Mouse (Mus musculus) adrenal gland, adult 8-10 months (tissue): Measurements from ENCODE around the gene Tfip11. TPM values are rescaled to one million over a fixed set of nuclear protein-coding genes. Genes with fewer than 3 reads are reported as not detected.

ENCODE experiments used
- DNase-seq: peaks from one replicate; pipeline ENCODE4 v3.0.0; 2022
- total RNA-seq, 4 experiments: library from RNA; stranded (reverse); gene quantifications; 2 replicates each; pipeline ENCODE4 v1.2.4; 2022

Gene Tfip11
- total RNA-seq, 4 experiments from 2014 or later = 36.2 to 44.0 (median 38.9) TPM

DNA sequence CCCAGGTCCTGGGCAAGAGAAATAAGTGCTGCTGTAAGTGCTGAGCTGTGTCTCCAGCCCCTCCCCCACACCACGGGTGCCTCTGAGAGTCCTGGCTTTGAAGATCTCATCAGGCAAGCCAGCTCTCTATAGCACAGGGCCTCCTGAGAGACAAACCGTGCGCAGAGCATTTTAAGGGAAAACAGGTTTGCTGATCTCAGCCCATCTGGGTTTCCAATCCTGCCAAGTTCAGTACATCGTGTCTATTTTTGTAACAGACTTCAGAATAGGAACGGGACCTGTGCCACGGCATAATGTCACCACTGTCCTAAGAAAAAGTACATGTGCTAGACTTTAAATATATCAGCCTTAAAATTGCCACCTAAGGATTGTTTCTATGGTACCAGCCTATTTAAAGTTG, 5.2 kb upstream of the Tfip11 start:
- no peak for DNase-seq

DNA sequence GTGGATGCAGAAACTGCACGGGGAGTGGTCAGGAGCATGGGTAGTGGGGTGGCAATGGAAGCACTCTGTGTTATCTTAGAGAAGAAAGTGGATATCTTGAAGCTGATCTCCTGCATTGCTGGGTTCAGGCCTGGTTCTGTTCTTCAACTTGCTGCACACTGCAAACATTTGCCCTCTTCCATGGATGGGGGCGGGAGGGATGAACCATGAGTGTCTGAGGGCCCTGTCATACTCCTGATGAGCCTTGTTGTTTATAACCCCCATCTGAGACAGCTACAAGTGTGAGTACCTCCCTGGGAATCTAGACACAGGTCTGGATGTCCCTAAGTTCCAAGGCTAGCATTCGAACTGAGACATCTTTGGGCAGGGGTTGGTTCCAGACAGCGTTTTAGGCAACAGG, 4.8 kb upstream of the Tfip11 start:
- no peak for DNase-seq

GRCm38 (mm10) chr5:112323246-112323645, 2.9 kb upstream of the Tfip11 start:
- DNase-seq = peak; percentile 61

DNA sequence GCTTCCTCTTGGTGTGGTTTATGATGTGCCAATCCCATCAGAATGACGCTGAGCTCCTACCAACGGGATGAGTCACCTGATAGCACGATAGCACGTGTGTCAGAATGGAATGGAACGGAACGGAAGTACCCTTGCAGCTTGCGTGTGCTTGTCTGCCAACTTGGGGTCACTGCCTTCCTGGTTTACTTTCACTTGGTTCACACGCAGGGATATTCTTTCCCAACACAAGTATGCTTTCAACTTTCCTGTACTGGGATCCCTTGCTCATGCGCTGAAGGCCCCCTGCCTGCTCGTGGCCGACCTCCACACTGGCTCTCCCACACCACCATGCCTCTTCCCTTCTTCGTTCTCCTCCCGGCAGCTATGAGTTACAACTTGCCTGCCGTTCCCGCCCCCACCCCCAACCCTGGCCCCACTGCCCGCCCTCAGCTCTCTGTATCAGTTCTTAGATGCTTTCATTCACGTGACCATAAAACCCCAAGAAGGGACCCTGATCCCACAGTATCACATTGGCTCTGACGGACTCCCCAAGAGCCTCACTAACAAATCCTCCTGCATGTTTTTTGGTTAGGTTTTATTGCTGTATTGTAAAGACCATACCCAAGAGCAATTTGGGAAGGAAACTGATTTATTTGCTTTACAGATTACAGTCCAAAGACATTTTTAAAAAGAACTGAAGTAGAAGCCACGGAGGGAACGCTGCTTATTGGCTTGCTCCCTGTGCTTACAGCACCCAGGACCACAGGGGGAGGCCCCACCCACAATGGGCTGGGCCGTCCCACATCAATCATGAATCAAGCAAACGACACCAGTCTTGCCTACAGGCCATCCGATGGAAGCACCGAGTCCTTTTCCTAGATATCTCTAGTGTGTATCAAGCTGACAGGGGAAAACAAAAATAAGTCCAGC, 1.3 kb upstream of the Tfip11 start:
- DNase-seq = peak; percentile 74

DNA sequence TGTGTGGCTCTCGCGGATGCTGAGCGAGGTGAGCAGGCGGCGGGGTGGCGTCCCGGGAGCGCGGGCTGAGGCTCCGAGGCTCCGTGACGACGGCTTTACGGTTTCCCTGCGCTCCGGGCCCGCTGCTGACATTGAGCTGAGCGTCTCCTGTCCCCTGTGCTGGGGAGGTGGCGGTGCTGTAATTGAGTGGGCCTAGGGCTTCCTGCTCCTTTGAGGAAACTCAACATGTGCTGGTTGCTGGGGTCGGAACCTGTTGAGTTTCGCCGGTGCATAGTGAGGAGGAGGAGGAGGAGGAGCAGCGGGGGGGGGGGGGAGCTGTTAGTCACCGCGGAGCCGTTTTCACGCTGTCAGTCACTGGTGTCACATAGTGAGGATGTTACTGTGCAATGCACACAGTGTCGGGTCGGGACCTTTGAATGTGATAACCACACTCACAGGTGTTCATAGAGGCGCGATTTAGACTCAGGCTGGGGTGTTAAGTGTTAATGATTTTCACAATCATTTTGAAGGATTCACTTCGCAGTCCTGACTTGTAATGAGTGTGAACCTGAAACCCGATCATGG, 370 bp downstream of the Tfip11 start:
- no peak for DNase-seq

DNA sequence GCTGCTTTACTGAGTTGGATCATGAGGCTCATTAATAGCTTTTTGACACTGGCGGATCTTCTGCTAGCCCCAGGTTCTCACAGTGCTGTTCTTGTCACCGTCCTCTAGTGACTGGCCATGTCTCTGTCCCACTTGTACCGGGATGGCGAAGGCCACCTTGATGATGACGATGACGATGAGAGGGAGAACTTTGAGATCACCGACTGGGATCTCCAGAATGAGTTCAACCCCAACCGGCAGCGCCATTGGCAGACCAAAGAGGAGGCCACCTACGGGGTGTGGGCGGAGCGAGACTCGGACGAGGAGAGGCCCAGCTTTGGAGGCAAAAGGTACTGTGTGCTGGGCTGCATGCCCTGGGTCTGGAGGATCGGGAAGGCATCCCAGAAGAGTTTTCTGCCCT, 1.7 kb downstream of the Tfip11 start:
- no peak for DNase-seq

- DNase-seq = no peak
Observed at GRCm38 (mm10) chr5:112329805-112330564, 3.8 kb downstream of the Tfip11 start.

- DNase-seq = no peak
Observed at GRCm38 (mm10) chr5:112335473-112335872, 9.3 kb downstream of the Tfip11 start.

DNA sequence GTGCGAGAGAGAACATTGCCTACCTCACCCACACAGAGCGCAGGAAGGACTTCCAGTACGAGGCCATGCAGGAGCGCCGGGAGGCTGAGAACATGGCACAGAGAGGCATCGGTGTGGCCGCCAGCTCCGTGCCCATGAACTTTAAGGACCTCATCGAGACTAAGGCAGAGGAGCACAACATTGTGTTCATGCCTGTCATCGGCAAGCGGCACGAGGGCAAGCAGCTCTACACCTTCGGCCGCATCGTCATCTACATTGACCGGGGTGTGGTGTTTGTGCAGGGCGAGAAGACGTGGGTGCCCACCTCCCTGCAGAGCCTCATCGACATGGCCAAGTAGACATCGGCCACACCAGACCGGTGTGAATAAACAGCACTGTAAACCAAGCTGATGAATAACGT, 10.8 kb downstream of the Tfip11 start:
- no peak for DNase-seq

DNA sequence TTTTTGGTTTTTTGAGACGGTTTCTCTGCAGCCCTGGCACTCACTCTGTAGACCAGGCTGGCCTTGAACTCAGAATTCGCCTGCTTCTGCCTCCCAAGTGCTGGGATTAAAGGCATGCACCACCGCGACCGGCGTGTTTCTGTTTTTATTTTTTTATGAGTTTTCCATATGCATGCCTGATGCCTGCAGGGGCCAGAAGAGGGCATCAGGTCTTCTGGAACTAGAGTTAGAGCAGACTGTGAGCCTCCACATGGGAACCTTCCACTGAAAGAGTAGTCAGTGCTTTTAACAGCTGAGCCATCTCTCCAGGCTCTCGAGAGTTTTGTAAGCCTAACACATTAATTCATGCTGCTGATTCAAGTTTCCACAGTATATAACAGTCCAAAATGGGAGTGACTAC, 13.1 kb downstream of the Tfip11 start:
- DNase-seq = no peak

DNA sequence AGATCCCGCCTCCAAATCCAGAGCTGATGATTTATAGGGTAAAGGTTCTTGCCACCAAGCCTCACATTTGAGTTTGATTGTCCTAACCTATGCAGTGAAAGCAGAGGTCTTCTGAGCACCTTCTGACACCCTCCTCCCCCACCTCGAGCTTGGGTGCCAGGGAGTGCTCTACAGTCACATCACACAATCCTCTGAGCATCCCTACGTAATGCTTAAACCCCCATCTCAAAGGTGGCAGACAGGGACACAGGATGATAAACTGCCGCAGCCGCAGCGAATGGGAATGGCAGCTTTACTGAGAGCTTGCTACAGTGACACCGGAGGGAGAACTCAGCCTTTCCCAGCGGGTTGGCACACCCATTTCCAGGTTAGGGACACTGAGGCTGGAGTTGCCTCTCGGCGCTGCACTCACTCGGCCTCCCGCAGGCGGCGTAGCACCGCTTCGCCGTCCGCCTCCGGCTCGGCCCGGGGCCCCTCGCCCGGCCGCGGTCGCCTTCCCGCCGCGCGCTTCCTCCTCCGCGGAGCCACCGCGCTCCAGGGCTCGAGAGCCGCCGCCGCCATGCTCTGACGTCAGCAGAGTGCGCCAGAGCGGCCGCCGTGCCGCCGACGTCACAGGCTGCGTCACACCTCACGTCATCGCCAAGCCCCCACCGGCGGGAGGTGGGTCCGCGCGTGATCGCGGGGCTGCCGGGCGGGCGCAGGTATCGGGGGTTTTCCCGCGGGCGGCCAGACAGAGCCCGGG, 16.5 kb downstream of the Tfip11 start, which contains the start of the genes Srrd and Hps4:
Gene Srrd (minus strand): TSS at position 578 of the 742 bp plus-strand sequence.
Gene Hps4 (plus strand): TSS at position 621 of the 742 bp plus-strand sequence.
- DNase-seq = peak; percentile 73

DNA sequence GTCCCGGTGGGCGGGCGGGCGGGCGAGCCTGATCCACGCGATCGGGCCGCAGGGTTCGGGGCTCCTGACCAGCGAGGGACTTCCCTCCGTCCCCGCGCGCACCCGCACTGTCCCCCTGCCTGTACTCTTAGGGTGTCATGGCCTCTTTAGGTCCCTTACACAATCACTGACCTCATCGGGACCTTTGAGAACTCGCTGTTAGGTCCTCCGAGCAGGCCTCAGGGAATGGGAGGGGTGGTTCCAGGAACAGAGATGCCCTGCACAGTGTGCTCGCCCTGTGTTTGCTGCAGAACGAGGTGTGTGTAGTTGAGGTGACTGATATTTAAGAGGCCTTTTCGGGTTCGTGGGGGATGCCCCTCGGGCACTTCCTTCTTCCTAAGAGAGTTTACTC, 17.0 kb downstream of the Tfip11 start:
- no peak for DNase-seq

GRCm38 (mm10) chr5:112344092-112344960, 18.2 kb downstream of the Tfip11 start:
- DNase-seq = no peak

DNA sequence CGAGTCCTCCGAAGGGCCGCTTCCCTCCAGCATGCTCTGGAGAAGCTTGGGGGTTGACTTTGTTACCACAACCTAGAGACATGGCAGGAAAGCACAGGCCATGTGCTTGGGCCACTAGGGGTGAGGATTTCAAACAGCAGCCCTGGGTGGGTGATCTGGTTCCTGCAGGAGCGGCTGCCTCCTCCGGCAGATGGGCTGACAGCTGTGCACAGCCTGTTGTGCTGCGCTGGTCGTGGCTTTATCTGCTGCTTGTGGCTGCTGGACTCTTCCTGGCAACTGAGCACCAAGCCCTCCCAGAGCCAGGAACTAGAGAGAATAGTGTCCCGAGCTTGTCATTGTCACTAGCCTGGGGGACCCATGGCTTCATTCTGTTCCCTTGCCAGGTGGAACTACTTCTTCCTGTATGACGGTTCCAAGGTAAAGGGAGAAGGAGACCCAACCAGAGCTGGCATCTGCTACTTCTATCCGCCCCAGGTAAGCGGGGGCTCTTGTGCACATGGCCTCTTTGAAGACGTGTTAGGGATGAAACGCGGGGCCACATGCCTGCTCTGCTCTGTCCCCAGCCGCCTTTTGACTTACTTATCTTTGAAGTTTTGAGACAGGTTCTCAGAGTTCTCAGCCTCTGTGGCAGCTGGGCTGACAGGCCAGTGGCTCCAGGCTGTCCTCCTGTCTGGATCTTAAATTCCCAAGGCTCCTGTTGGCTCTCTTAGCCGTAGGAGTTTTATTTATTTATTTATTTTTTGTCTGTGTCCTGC, 20.2 kb downstream of the Tfip11 start:
- no peak for DNase-seq

- DNase-seq = no peak
Observed at GRCm38 (mm10) chr5:112349169-112349568, 23.0 kb downstream of the Tfip11 start.

- no peak for DNase-seq
Observed at GRCm38 (mm10) chr5:112355493-112355892, 29.3 kb downstream of the Tfip11 start.

DNA sequence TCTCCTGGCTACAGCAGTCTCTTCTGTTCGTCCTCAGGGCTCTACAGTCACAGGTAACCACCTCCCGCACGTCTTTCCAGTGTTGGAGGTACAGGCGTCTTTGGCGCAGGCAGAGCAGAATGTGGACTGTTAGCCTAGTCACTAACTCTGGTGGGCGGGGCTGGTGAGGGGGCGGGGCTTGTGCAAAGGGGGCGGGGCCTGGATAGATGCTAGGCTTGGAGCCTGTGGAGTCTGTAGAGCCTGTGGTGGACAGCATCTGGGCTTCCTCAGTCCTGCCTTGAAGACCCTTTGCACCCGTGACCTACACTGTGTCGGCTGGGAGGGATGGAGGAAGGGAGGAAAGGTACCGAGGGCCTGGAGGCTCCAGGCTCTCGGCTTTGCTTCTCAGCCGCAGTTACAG, 29.8 kb downstream of the Tfip11 start, which contains the start of gene Gm6583:
Gene Gm6583 (minus strand): TSS at position 124 of the 400 bp plus-strand sequence.
- no peak for DNase-seq

DNA sequence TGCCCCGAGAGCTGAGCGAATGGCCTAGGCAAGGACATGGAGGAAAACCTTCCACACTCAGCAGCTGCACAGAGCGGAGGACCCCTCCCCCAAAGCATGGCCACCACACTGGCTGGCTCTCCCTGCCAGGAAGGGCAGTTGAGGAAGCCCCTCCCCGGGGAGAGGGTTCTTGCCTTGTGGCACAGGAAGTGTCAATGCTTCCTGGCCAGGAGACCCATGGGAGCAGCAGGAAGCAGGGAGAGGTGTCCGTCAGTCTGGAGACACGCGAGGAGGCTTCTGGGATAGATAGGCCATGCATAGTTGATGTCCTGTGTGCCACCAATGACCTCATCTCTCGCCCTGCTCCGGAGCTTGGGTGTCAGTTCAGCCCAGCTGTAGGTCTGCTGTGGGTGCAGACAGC, 30.2 kb downstream of the Tfip11 start:
- no peak for DNase-seq

- DNase-seq = no peak
Observed at GRCm38 (mm10) chr5:112359520-112359919, 33.4 kb downstream of the Tfip11 start.

DNA sequence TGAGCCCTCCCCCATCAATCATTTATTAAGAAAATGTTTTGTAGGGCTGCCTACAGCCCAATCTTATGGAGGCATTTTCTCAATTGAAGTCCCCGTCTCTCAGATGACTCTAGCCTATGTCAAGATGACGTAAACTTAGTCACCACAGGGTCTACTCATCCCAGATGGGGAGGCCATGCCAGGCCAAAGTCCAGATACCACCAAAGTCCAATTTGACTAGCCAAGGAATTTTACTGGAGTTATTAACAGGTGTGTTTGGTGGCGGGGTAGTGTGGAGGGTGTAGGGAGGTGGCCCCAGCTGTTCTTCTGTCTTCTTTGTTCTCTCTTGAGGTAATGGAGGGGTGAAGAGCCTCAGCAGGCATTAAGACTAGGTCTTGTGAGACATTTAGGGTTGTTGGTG, 33.9 kb downstream of the Tfip11 start:
- no peak for DNase-seq
